Mouse (Mus musculus) adrenal gland, adult (tissue): ENCODE data around the gene Spata48.
A peak's percentile ranks its signal among the peaks of the same experiment; 100 is the strongest.

Experiments used
- DNase-seq, 2 experiments: peaks; one replicate each; pipeline ENCODE4 v3.0.0; 2022 to 2023; ENCODE audit warnings: low spot score in 1 of 2; ENCODE audit not compliant: inconsistent age in 2 of 2

Spata48 gene

GRCm38 (mm10) chr11:11461635-11462560 is at the start of gene Spata48, which contains the start of gene Zpbp:
Gene Spata48, plus strand, starts transcription at chr11:11462094.
Gene Zpbp, minus strand, starts transcription at chr11:11462408.
- DNase-seq: peak; percentile 90 to 96

GRCm38 (mm10) chr11:11414188-11414587 is 47.7 kb upstream of the Spata48 start:
- no peak for DNase-seq

DNA sequence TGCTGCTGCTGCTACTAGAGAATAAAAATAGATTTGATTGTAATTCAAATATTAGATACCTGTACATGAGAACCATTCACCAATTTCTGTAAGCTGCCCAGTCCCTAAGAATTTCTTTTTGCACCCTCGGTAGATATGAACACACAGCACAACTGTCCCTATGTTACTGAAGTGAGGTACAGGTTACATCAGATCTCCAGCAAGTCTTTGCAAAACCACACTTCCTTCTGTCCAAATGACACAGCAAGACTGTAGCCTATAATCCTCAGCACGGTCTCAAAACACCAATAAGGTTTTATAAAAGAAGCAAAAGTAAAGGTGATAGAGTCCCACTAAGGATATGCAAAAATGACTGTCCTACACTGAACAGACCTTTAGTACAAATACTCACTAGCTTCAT is 44.5 kb upstream of the Spata48 start:
- DNase-seq: no peak

GRCm38 (mm10) chr11:11455037-11455436 is 6.9 kb upstream of the Spata48 start:
- peak in 1 of 2 experiments; percentile 41 for DNase-seq

- no peak for DNase-seq
These were observed 632 bp downstream of the Spata48 start for GRCm38 (mm10) chr11:11462561-11462890.

DNA sequence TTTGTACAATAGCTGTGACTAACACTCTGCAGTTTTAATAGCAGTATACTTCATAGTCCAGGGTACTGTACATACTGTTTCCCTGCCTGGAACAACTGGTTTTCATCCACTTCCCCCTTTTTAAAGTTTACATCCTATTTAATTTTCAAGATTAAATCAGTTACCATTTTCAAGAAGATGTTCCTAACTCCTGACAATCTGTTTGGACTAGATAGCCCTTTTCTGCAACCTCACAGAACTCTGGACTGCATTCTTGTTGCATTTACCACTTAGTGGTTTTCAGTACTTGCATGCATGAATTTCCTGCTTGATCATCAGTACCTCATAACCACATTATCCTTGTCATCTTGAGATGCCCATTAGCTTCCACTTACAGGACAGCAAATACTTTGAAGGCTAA is 7.0 kb downstream of the Spata48 start:
- no peak for DNase-seq

DNA sequence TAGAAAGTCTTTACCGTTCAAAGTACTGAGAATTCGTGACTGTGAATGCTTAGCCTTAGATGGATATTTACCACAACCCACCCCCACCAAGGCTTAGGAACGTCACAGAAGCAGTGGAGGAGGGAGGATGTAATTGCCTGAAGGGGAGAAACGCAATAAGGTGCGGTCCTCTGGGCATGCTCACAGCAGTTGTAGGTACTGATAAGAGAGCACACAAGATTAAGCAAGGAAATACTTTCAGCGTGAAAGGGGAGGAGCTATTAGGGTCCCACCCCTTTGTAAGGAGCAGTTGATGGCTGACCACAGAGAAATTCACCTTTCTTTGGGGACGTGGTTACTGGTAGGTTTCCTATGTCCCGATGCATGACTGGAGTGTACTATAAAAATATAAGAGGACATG is 22.5 kb downstream of the Spata48 start:
- DNase-seq: no peak

GRCm38 (mm10) chr11:11492044-11492443 is 30.1 kb downstream of the Spata48 start:
- no peak for DNase-seq

GRCm38 (mm10) chr11:11495697-11496096 is 33.8 kb downstream of the Spata48 start:
- DNase-seq: no peak

GRCm38 (mm10) chr11:11499944-11500343 is 38.0 kb downstream of the Spata48 start:
- peak; percentile 5 to 58 for DNase-seq

DNA sequence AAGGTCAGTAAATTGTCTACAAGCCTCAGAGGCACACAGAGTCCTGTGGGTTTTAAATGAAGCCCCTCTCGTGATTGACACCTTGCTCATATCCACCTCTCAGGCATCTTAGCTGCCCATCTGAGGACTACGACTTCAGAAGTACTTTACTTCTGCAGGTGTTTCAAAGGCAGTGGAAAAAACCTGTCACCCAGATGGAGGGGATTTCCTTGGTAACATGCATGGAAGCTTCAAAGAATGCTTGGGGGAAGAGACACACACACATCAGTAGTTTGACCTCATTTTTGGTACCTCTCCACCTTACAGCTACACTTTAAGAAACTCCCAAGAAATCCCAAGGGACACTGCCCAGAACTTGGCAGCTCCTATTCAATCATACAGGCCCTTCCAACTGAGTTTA is 44.3 kb downstream of the Spata48 start:
- DNase-seq: no peak

GRCm38 (mm10) chr11:11509413-11509812 is 47.5 kb downstream of the Spata48 start:
- no peak for DNase-seq

- no peak for DNase-seq
These were observed 50.2 kb downstream of the Spata48 start for GRCm38 (mm10) chr11:11512056-11512455.

DNA sequence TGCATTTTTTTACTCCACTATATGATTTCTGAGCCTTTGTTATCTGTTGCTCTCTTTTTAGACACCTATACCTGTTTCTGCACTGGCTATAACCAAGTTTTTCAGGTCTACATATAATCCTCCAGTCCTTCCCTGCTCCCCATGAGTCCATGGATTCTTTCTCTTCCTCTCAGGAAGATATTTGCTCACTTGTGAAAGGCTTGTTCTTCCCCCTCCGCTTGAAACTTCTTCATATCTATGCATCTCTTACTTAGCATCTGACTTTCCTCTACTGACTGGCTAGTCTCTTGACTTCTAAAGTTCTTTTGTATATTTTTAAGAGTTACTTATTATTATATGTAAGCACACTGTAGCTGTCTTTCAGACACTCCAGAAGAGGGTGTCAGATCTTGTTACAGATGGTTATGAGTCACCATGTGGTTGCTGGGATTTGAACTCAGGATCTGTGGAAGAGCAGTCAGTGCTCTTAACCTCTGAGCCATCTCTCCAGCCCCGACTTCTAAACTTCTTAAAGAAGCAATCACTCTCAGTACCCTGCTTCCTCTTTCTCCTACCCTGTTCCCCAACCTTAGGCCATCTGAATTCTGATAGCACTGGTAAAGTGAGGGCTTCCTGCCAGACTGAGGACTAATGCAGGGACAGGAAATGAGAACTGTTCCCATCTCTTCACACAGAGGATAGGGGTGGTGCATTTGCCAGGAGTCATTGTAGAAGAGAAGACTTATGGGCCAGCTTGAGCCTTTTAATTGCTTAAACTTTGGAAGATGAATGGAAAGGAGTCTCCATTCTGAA is 51.3 kb downstream of the Spata48 start:
- DNase-seq: no peak

DNA sequence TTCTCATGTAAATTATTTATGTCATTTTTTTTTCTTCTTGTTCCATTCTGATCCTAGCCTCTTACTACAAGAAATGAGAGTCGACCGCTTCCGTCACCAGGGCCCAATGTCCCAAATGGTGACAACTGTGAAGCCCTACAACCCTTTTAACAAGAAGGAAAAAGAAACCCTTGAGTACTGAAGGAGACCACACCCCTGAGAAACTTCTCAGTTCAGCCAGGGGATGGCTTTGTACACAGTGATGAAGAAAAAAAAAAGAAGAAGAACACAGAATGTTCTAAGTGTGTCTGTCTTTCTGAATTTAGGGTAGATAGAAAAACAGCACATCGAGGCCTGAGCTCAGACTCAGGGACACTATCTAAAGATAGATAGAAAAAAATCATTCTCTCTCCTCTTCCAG is 53.0 kb downstream of the Spata48 start:
- DNase-seq: no peak

DNA sequence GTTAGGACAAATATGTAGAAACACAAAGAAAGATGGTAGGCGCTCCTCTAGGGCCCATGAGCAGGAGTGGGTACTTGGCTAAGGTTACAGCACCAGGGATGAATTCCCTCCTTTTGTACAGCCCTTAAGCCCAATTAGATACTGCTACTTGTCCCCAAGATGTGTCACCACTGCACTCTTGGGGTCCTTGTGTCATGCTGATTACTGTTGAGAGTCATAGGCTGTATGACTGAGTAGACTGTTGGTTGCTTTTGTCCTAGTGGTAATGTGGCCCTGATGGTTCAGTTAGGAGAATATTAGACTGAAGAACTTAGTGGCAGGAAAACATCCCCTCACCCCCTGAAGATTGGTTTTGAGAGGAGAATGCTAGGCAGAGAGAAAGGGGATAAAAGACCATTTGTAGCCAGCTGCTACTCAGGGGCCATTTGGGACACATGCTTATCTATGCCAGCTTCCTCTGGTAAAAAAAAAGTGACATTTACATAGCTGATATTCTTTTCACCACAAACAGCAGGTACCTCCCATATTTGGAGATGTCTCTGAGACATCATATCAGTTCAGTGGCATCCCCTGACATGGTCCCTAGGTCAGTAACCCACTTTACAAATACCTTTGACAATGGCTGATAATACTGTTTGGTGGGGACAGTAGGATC is 56.0 kb downstream of the Spata48 start:
- no peak for DNase-seq

- no peak for DNase-seq
These were observed 57.7 kb downstream of the Spata48 start for GRCm38 (mm10) chr11:11519255-11520243.

GRCm38 (mm10) chr11:11521908-11522441 is 60.1 kb downstream of the Spata48 start:
- DNase-seq: no peak

GRCm38 (mm10) chr11:11528760-11529159 is 66.9 kb downstream of the Spata48 start:
- no peak for DNase-seq

DNA sequence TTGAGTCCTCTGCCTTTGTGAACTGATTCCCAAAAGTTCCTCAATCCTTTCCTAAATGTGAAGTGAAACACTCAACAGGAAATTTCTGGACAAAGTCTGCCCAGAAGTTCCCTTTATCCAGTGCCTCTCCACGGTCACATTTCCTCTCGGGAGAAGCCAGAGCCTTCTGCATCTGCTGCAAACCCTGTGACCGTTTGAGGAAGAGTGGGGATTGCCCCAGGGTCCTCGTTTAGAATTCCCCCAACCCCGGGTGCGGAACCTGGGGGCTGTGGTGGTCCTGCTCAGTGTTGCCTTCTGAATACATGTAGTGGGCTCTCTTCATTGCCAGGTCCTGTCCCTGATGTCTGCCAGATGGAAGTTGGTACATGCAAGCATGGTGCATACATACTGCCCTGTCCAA is 67.3 kb downstream of the Spata48 start:
- DNase-seq: no peak
